Mouse (Mus musculus) 3T3-L1 (cell line): ENCODE data around the gene Klhdc1.

Experiments used
- DNase-seq: peaks from one replicate; pipeline ENCODE4 v3.0.0-alpha.2; 2015; ENCODE audit warnings: low read depth, low spot score

The Klhdc1 gene

DNA sequence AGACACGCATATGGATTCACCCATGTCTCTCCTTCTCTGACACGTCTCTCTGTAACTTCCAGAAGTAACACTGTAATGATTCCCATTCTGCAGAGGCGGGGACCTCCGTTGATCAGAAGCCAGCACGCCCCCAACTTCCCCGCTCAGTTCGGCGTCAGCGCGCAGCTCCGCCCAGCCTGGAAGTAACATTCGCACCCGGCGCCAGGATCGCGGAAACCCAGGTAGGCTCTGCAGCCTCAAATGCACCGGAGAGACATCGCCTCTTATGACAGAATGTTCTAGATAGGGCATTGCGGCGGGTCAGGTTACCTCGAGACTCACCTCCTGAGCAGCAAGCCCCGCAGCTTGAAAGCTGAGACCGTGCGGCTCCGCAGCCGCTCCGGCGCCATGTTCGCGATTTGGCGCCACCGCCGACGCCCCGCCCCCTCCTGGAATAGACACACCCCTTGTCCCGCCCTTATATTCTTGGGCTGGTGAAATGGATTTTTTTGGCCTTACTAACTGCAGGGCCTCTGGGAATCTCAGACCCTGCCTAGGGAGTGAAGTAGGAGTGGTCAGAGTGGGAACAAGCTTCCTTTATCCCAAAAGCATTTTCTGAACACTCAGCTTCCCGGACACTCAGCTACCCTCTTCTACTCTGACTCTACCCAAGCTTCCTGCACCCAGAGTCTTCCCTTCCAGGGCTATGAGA, 13.1 kb upstream of the Klhdc1 start, which contains the start of gene Pole2:
TSS of gene Pole2 (minus strand) at position 420 of the 691 bp plus-strand sequence.
- peak; percentile 93 for DNase-seq

DNA sequence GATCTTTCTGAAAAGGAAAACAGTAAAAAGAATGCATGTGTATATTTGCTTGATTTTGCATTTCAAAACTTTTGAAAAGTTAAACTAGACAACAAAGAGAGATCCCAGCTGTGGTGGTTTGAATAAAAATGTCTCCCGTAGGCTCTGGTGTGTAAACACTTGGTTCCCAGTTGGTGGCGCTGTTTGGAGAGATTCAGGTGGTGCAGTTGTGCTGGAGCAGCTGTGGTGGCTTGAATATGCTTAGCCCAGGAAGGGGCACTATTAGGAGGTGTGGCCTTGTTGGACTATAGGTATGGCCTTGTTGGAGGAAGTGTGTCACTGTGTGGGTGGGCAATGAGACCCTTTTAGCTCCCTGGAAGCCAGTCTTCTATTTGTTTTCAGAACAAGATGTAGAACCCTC, 11.7 kb upstream of the Klhdc1 start:
- peak; percentile 60 for DNase-seq

DNA sequence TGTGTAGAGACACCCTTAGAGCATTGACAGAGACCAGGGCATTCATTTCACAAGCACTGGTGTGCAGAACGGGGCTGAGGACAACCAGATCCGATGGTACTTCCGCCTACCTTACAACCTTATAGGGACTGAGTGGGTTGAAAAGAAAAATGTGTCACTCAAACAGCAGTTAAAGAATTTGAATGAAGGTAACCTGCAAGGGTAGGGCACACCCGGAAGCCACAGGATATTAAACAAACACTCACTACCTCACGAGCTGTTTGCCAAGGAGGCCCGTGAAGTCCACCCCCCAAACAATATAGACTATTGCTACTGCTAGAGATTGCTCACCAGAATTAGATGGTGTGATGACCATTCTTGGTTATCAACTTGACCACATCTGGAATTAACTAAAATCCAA, 5.2 kb upstream of the Klhdc1 start:
- no peak for DNase-seq

DNA sequence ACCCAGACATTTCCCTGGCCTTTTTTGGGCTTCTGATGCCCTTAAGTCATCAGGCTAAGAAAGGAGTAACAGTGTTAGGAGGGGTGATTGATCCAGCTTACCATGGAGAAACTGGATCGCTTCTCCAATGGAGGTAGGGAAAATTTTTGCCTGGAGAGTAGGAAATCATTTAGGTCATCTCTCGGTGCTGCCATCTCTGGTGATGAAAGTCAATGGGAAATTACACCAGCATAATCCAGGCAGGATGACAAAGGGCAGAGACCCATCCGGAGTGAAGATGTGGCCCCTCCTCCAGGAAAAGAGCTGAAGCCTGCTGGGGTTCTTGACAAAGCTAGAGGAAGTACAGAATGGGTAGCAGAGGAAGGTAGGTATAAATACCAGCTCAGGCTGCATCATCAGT, 2.7 kb upstream of the Klhdc1 start:
- DNase-seq = peak; percentile 47

DNA sequence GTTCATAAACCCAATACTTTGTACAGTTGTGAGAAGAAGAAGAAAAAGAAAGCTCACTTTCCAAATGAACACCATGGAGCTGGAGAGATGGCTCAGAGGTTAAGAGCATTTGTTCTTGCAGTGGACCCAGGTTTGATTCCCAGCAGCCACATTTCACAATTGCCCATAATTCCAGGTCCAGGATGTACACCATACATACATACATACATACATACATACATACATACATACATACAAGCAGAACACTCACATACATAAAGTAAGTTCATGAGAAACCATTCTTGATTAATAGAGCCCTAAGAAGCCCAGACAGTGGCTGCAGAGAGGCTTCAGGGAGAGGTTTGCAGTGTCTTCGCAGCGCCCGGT, 412 bp downstream of the Klhdc1 start:
- no peak for DNase-seq

DNA sequence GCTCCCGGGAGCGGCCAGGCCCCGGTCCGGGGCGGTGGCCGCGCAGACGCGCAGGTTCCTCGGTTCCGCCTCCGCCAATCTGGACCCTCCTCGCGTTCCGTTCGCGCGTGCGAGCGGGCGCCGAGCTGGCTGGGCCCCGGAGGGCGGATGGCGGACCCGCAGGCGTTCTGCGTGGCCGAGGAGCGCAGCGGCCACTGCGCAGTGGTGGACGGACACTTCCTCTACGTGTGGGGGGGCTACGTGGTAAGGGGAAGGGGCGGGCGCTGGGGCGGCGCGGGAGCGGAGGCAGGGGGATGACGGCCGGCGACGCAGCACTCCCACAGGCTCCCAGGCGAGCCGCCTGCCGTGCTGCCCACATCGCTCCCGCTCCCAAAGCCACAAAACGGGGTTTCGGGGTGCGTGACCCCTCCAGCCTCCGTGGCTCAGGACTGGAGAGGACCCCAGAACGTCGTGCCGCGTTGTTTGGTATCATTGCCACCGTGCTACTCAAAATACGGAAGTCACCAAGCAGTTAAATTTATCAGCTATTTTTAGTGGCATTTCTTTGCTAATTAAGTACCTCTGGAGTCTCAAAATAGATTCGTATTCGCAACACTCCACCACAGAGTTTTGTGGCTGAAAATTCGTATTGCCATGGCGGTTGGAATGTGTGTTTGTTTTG, 925 bp downstream of the Klhdc1 start:
- DNase-seq = peak; percentile 42

DNA sequence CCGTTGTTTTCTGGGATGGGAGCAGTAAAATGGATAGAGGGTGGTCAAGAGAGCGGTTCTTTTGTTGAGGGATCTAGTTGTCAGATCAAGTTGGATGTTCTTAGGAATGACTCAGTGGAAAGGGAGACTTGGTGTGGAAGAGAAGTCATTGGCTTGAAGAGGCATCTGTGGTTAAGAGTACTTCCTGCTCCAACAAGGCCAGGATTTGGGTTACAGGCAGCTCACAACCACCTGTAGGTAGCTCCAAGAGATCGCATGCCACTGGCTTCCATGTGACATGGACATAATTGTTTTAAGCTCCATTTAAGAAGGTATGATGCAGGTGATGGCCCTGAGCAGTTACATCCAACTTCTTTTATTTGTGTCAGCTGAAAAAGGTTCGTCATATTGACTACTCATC, 8.8 kb downstream of the Klhdc1 start:
- DNase-seq = peak; percentile 24

DNA sequence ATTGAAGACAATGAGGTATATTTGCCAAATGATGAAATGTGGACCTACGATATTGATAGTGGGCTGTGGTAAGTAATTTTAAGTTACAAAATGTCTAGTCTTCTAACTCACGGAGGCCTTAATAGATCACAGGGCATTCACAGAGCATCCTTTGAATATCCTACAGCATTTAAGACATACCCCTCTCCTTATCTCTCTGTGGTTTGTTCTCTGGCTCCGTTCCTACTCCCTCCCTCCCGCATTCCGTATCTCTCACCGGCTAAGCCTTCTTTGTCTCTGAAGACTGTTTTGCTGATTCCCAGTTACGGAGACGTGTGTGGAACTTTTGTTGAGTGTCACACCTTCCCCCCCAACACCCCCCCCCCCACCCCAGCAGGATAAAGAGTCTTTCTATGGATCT, 9.8 kb downstream of the Klhdc1 start:
- DNase-seq = peak; percentile 27

DNA sequence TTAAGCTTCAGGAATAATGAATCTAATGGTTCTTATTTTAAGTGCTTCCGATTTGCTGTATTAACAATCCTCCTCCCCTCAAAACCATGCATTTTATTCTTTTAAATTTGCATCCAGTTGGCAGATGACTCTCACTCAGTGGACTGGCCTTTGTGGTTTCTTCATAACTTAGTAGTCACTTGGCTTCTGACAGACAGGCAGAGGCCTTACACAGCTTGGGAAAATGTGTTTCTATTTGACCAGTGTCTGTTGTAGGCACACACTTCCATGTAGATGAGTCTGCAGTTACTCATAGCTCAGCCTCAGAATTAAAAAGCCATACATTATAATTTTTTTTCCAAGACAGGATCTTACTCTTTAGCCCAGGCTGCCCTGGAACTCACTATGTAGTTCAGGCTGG, 12.8 kb downstream of the Klhdc1 start:
- DNase-seq = peak; percentile 72

DNA sequence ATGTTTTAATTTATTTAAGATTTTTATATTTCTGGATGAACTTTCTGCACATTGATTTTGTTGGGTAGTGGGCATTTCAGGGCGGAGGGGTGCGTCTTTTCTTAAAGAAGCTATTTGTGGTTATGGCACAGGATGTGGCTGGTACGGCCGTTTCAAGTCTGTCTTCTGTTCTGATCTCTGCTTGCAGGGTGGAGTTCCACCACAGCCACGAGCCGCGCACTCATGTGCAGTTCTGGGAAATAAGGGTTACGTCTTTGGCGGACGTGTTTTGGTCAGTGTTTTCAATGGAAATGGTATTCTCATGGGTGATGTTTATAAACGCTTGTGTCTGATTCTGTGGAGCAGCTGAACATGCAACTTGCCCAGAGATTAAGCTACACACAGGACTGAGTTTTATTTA, 16.9 kb downstream of the Klhdc1 start:
- DNase-seq = no peak

DNA sequence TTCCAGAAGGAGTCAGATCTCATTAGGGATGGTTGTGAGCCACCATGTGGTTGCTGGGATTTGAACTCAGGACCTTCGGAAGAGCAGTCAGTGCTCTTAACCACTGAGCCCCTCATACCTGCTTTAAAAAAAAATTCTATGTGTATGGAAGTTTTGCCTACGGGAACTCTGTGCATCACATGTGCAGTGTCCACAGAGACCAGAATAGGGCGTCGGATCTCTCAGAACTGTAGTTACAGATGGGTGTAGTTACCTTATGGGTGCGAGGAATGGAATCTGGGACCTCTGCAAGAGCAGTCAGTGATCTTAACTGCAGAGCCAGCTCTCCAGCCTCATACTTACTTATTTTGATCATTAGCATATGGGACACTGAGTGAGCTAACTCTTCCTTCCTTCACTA, 21.3 kb downstream of the Klhdc1 start:
- DNase-seq = no peak

DNA sequence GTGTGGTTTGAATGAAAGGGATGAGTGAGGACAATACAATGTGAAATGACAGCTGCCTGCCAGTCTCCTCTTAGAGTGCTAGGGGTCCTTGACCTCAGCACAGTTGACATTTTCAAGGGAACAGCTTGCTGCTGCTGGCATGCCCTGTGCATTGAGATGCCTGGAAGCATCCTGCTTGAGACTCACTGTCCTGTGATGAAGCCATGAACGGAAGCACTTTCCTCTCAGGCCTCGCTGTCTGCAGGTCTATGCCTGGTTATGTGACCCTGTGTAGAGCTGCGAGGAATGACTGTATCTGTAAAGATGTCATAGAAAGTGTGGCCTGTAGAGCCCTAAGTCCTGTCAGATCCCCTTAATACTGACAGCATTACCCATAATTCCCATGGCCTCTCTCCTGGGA, 24.1 kb downstream of the Klhdc1 start:
- DNase-seq = no peak

DNA sequence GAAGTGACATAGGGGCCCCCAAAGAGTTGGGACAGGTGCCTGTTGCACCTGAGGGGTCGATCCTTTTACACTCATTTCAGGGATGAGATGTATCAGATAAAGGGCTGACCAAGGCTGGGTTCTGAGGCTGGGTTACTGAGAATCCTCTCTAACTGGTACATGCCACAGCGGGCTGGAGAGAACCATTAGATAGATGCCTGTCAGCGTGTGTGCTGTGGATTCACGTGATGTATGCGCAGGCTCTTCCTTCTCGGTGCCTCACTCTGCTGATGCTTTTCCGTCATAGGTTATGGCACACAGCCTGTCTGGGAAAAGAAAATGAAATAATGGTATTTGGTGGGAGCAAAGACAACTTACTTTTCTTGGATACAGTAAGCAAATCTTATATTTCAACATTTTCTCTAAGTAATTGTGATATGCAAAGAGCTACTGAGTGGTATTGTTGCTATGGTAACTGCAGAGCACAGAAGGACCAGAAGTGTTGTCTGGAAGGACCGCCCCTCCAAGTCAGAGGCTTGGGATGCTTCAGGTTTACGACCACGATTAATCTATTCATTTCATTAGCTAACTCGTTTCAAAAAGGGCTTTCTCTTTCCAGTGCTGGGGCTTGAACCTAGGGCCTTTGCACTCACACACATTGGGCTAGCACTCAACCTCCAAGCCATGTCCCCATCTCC, 27.1 kb downstream of the Klhdc1 start:
- no peak for DNase-seq

DNA sequence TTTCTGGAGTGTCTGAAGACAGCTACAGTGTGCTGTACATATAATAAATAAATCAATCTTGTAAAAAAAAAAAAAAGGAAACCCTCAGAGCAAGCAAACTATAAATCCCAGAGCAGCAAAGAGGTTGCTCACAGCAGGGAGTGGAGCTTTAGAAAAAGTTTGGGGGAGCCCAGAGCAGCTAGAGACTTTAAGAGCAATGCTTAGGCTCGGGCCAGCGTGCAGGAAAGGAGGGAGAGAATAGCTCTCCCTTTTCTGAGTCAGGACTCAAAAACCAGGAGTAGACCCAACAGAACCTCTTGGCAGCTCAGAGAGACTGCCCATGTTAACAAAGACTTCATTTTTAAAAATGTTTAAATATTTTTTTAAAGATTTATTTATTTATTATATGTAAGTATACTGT, 28.0 kb downstream of the Klhdc1 start:
- DNase-seq = no peak

DNA sequence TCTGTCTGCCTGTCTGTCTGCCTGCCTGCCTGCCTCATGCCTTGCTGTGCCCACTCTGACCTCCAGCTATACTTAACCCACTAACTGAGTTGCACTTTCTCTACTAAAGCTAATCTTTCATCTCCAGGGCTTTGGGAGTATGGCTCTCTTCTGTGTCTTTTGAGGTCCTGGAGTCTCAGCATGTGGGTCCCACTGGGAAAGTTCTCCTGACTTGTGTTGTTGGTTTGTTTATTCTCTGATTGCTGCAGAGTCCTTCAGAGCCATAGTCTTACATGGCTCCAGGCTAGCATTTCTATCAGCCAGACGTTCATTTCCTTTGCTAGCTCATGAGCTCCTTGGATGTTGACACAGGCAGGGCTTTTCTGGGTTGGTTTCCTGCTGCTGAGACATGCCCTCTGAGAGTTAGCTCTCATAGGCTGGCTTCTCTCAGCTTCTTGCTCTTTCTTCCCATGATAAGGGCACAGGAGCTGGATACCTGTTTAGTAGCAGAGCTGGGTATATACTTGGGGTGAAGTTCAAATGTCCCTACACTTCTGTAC, 39.0 kb downstream of the Klhdc1 start:
- no peak for DNase-seq

DNA sequence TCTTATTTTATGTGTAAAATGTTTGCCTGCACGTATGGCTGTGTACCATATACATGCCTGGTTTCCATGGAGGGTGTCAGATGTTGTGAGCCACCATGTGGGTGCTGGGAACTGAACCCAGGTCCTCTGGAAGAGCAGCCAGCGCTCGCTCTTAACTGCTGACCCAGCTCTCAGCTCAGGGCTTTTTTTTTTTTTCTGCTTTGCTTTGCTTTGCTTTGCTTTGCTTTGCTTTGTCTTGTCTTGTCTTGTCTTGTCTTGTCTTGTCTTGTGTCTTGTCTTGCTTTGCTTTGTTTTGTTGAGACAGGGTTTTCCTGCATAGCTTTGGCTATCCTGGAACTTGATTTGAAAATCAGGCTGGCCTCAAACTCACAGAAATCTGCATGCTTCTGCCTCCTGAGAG, 39.9 kb downstream of the Klhdc1 start:
- DNase-seq = no peak

DNA sequence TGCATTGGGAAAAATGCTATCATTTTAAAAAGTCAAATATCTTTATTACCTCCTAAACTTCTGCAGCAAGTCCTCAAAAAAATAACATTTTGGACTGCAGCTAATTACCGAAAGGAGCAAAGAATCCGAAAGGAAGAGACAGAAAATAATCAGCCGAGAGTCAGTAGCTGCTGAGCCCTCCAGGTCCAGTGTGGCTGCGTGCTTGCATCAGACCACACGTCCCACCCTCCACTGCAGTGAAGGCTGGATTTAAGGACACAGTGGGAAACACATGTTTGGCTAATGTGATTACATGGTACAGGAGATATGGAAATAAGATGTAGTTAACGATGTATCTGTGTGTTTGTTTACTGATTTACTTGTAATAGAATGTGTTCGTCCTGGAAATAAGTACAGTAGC, 42.2 kb downstream of the Klhdc1 start:
- no peak for DNase-seq

DNA sequence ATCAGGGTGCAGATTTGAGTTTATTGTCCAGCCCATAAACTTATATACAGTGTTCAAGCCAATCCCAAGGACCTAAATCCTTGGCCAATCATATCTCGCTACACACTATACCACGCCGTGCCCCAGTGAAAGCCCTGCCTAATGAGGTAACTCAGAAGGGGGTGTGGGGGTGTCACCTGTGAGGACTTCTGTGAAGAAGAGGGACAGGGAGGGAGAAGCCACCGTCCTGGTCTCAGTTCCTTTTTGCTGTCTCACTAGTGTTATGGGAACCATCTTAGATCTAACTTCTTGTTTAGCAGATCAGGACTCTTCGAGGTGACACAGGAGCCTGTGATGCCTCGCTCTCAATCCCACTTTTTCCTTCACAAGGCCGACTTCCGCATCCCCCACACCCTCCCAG, 46.6 kb downstream of the Klhdc1 start:
- no peak for DNase-seq

DNA sequence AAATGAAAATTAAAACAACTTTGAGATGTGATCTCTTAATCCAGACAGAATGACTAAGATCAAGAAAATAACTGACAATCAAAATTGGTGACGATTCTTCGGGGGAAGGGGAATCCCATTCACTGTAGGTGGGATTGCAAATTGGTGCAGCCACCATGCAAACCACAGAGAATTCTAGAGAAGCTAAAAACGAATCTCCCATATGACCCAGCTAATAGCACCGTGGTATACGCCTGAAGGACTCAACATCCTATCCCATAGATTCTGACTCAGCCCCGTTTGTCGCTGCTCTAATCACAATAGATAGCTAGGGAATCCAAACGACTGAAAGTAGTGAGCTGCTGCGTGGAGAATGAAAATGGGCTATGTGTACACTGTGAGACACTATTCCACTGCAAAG, 47.7 kb downstream of the Klhdc1 start:
- no peak for DNase-seq

DNA sequence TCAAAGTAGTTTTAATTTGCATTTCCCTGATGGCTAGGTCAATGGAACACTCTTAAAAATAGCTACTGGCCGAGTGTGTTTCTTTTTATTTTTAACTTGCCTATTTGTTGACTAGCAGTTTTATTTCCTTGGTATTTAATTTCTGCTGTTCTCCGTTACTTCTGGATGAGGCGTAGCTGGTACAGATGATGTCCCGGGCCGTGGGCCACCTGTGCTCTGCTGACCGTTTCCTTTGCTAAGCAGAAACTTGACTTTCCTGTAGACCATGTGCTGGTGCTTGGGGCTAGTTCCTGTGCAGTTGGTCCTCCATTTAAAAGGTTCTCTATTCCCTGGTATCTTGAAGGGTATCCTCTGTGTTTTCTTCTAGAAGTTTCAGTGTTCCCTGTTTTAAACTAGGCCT, 51.4 kb downstream of the Klhdc1 start:
- no peak for DNase-seq

DNA sequence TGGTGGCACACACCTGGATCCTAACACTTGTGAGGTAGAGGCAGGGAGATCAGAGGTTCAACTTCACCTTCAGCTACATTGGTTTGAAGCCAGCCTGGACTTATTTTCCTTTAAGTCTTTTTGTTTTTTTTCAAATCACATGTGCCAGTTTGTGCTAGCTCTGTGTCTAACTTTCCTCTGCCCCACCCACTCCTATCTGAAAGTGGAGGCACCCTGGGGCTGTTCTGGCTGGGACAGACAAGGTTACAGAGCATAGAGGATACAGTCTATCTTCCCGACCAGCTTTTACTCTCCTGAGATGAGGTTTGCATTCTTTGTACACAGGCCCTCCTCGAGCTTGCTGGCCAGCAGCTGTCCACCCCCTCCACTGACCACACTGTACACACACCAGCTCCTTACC, 52.8 kb downstream of the Klhdc1 start:
- no peak for DNase-seq

DNA sequence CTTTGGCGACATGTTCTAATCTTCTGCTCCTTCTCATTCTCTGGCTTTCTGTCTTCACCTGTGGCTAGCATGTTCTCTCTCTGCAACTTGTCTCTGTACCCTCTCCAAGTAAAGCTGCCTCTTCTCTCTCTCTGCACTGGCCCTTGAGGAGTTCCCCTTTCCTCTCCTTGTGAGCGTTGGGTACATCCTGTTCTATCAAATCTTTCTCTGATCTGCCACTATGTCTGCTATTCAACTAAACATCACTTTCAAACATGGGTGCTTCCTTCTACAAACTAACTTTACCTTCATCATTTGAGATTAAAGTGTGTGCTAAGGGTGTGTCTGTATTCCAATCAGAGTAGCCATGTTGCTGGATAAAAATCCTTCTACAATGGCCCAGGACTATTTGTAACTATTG, 54.0 kb downstream of the Klhdc1 start:
- DNase-seq = no peak

DNA sequence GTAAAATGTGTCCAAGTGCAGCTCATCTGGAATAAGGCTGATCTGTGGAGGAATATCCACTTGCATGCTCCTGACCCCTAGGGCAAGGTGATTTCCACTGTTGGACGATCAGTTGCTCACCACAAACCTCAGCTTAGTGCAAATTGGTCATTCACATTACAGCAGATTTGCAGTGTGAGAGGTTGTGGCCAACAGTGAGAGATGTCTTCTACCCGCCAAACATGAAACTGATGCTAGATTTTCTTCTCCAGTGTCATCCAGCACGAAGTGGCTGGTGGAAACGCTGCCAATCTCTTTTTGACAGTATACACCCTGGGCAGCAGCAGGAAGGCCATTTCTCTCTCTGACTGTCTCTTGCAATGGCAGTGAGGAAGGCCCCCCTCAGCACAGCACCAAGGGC, 54.7 kb downstream of the Klhdc1 start:
- peak; percentile 12 for DNase-seq
